Mouse (Mus musculus) cerebellum, postnatal 4 days (tissue): ENCODE measurements around the gene Vmn1r25.
"Not testable (repeated sequence)": the region's sequence is repeated elsewhere in the genome, so short reads cannot be mapped to it uniquely, and the experiment has no call there.

Source experiments
- DNase-seq, 2 experiments: peaks; one replicate each; pipeline ENCODE4 v3.0.0; 2022; ENCODE audit warnings: low spot score in 2 of 2, mixed read lengths in 1 of 2

Vmn1r25 gene

GRCm38 (mm10) chr6:57980710-57981109 lies at the start of gene Vmn1r25:
Gene Vmn1r25 (minus strand): TSS chr6:57980810.
- no peak for DNase-seq

- not testable (repeated sequence) for DNase-seq
Observed at GRCm38 (mm10) chr6:58017478-58017877, 36.9 kb upstream of the Vmn1r25 start.

- DNase-seq = no peak
Observed at GRCm38 (mm10) chr6:58015059-58015458, 34.4 kb upstream of the Vmn1r25 start, which contains the start of gene Vmn1r26. Gene Vmn1r26 (minus strand): TSS chr6:58015159.

GRCm38 (mm10) chr6:57961403-57961802 lies 19.2 kb downstream of the Vmn1r25 start, which contains the start of gene Vmn1r24:
Gene Vmn1r24 (minus strand): TSS chr6:57961503.
- DNase-seq = not testable (repeated sequence)
